Comparison of ENCODE assay signal across 24 mouse cellular contexts in the genomic region with DNA sequence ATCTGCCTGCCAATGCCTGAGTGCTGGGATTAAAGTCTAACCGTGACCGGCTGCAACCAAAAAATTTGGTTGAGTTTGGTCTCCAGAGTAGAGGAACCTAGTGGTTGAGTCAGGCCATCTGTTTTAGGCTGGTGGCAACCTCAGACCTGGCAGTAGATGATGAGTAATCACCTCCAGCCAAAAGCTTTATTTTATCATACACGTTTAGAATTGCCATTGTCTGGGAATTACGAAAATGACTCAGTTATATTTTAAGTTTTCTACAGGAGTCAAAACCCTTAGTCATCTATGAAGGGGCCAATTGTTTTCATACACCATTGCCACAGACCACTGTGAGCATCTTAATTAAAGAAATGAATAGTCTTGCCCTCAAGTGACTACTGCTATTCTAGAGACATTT. TPM values are rescaled to one million over a fixed set of nuclear protein-coding genes. Genes with fewer than 3 reads are reported as not detected.
DNase-seq lines count a peak whose midpoint lies in the region; TF ChIP-seq lines count a peak whose summit lies in the region.
"Had no signal": no experiment of that assay in that cellular context is flagged by ENCODE, and none has a peak within 500 bp of the region (broad histone marks: within the 10 kb centered on the region; RNA-seq: fewer than 3 reads in every experiment).

No protein-coding gene starts in this region.

- peaks cover 23% of the 10 kb centered on the region for H3K36me3 ChIP-seq in E14TG2a.4 (ENCODE audit: insufficient read depth, low read length)
- H3K36me3 ChIP-seq in midbrain, embryonic 10.5 days = no peaks in the 10 kb centered on the region
- H3K36me3 ChIP-seq: G1E; heart, embryonic 12.5 days; heart, embryonic 15.5 days; hindbrain, embryonic 10.5 days; hindbrain, embryonic 13.5 days; intestine, embryonic 15.5 days had no signal

- H3K27ac ChIP-seq in embryonic fibroblast, embryonic 13.5 days (ENCODE audit: insufficient read depth, low read length) = peak overlapping the region; percentile 79
- H3K27ac ChIP-seq in midbrain, embryonic 10.5 days (replicated peaks) = no peak overlapping the region
- H3K27ac ChIP-seq: gastrocnemius, adult 2 months; heart, embryonic 15.5 days; hindbrain, embryonic 10.5 days; hindbrain, embryonic 13.5 days; intestine, embryonic 15.5 days had no signal

- peak; percentile 91 for DNase-seq in 416B (ENCODE audit: low read depth)
- no peak for DNase-seq in gastrocnemius, postnatal 25 days
- DNase-seq in urinary bladder, postnatal 14 days (ENCODE audit: low spot score) = no peak
- DNase-seq in midbrain, embryonic 10.5 days (ENCODE audit: low spot score) = no peak
- DNase-seq: adrenal gland, adult 8-10 months; adrenal gland, postnatal 36 days; B cell, adult 2 months; cerebellum, adult 18-20 months; cerebellum, adult 9-10 months; cerebellum, postnatal 14 days; forebrain, postnatal 0 days; gastrocnemius, adult 2 months; gastrocnemius, postnatal 14 days; heart, adult 18-20 months; heart, postnatal 10 days; heart, postnatal 36 days had no signal

- H3K4me3 ChIP-seq in E14TG2a.4 (replicated peaks; ENCODE audit: low read length) = peak overlapping the region; percentile 63
- no peak overlapping the region for H3K4me3 ChIP-seq in embryonic fibroblast, embryonic 13.5 days (ENCODE audit: insufficient read depth, low read length)
- no peak overlapping the region for H3K4me3 ChIP-seq in midbrain, embryonic 10.5 days
- H3K4me3 ChIP-seq: gastrocnemius, adult 2 months; heart, embryonic 12.5 days; heart, embryonic 15.5 days; hindbrain, embryonic 10.5 days; hindbrain, embryonic 13.5 days; intestine, embryonic 15.5 days had no signal

- peaks cover 93% of the 10 kb centered on the region for H3K4me1 ChIP-seq in E14TG2a.4 (replicated peaks; ENCODE audit: low read depth, low read length)
- peaks cover 22% of the 10 kb centered on the region for H3K4me1 ChIP-seq in embryonic fibroblast, embryonic 13.5 days (ENCODE audit: control insufficient read depth, insufficient read depth, low read length)
- peaks cover 35% of the 10 kb centered on the region for H3K4me1 ChIP-seq in midbrain, embryonic 10.5 days

- no peak for TF ChIP-seq POLR2A in embryonic fibroblast, embryonic 13.5 days (IDR thresholded peaks at IDR 0.05; ENCODE audit: low read depth, low read length)

- no peaks in the 10 kb centered on the region for H3K9me3 ChIP-seq in E14TG2a.4 (ENCODE audit: low read length)
- H3K9me3 ChIP-seq in midbrain, embryonic 10.5 days (replicated peaks) = no peaks in the 10 kb centered on the region
- H3K9me3 ChIP-seq: G1E; heart, embryonic 12.5 days; heart, embryonic 15.5 days; hindbrain, embryonic 10.5 days; hindbrain, embryonic 13.5 days; intestine, embryonic 15.5 days had no signal

- TF ChIP-seq CTCF in E14TG2a.4 (conservative IDR thresholded peaks at IDR 0.05; ENCODE audit: low read length) = no peak
- TF ChIP-seq CTCF in embryonic fibroblast, embryonic 13.5 days (IDR thresholded peaks at IDR 0.05; ENCODE audit: borderline replicate concordance, insufficient read depth, low read length) = no peak

- 82% methylated on average over 4 of the region's 4 CpGs for WGBS in midbrain, embryonic 10.5 days

- H3K27me3 ChIP-seq in E14TG2a.4 (ENCODE audit: insufficient read depth, low read length) = no peaks in the 10 kb centered on the region
- peaks cover 32% of the 10 kb centered on the region for H3K27me3 ChIP-seq in midbrain, embryonic 10.5 days (ENCODE audit: low read depth, poor library complexity, severe bottlenecking)
- H3K27me3 ChIP-seq: heart, embryonic 12.5 days; heart, embryonic 15.5 days; intestine, embryonic 15.5 days had no signal

RNA-seq across cellular contexts. Expression of a gene that starts 7.5 kb away (rescaled TPM):
- polyA plus RNA-seq in embryonic fibroblast, embryonic 13.5 days (2011; ENCODE audit: insufficient read length, low read depth, missing spikeins) = 22.7 and 34.1 TPM in 2 replicates
- 1 to 10 TPM; 1.4 to 2.8 TPM for total RNA-seq in gastrocnemius, postnatal 25 days (2021)
- 33.2 and 39.4 TPM in 2 replicates for polyA plus RNA-seq in midbrain, embryonic 10.5 days (2016; fragmentation: Nextera tagmentation; extraction: Ambion mirVana)

RNA-seq across cellular contexts. Expression of a gene that starts 30.9 kb away (rescaled TPM):
- 88.1 and 93.0 TPM in 2 replicates for polyA plus RNA-seq in embryonic fibroblast, embryonic 13.5 days (2011; ENCODE audit: insufficient read length, low read depth, missing spikeins)
- 100 to 1,000 TPM; 231 to 232 TPM for total RNA-seq in gastrocnemius, postnatal 25 days (2021)
- polyA plus RNA-seq in midbrain, embryonic 10.5 days (2016; fragmentation: Nextera tagmentation; extraction: Ambion mirVana) = 234 and 269 TPM in 2 replicates

RNA-seq across cellular contexts. Expression of a gene that starts 50.0 kb away (rescaled TPM):
- 8.3 and 10.9 TPM in 2 replicates for polyA plus RNA-seq in embryonic fibroblast, embryonic 13.5 days (2011; ENCODE audit: insufficient read length, low read depth, missing spikeins)
- total RNA-seq in gastrocnemius, postnatal 25 days (2021) = not detected
- 27.8 and 29.3 TPM in 2 replicates for polyA plus RNA-seq in midbrain, embryonic 10.5 days (2016; fragmentation: Nextera tagmentation; extraction: Ambion mirVana)
- total RNA-seq: gastrocnemius, adult 2 months; heart, adult 18-20 months had no signal

RNA-seq across cellular contexts. Expression of a gene that starts 57.1 kb away (rescaled TPM):
- polyA plus RNA-seq in embryonic fibroblast, embryonic 13.5 days (2011; ENCODE audit: insufficient read length, low read depth, missing spikeins) = 58.1 and 78.4 TPM in 2 replicates
- 1 to 10 TPM; 4.7 to 6.3 TPM for total RNA-seq in gastrocnemius, postnatal 25 days (2021)
- polyA plus RNA-seq in midbrain, embryonic 10.5 days (2016; fragmentation: Nextera tagmentation; extraction: Ambion mirVana) = 13.4 and 13.9 TPM in 2 replicates
